Mouse (Mus musculus): ENCODE results near the gene Inca1.
A peak's percentile ranks its signal among the peaks of the same experiment; 100 is the strongest.

The Inca1 gene

GRCm38 (mm10) chr11:70653345-70654197, 46.4 kb downstream of the Inca1 start:
- DNase-seq (ENCODE audit: low read depth, low spot score): peak; percentile 42

DNA sequence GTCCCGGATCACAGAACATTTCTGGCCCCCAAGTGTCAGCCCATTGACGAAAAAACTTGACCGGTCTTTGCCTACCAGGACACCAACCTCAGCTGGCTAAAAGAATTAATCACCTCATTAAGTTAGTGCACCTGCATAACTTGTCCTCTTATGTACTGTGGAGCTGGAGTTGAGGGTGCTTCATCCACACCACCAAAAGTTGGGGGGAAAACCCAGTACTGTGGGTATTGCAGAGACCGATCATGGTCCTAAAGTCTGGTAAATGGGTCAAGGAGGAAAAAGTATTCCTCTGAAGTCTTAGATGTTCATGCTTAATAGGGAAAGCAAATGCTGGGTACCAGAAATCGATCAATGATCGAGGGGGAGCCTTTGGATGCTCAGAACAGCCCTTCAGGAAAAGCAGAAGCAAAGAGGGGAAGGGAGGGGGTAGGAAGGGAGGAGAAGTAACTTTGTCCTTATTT, 47.0 kb downstream of the Inca1 start:
- no peak for DNase-seq (ENCODE audit: low read depth, low spot score)

DNA sequence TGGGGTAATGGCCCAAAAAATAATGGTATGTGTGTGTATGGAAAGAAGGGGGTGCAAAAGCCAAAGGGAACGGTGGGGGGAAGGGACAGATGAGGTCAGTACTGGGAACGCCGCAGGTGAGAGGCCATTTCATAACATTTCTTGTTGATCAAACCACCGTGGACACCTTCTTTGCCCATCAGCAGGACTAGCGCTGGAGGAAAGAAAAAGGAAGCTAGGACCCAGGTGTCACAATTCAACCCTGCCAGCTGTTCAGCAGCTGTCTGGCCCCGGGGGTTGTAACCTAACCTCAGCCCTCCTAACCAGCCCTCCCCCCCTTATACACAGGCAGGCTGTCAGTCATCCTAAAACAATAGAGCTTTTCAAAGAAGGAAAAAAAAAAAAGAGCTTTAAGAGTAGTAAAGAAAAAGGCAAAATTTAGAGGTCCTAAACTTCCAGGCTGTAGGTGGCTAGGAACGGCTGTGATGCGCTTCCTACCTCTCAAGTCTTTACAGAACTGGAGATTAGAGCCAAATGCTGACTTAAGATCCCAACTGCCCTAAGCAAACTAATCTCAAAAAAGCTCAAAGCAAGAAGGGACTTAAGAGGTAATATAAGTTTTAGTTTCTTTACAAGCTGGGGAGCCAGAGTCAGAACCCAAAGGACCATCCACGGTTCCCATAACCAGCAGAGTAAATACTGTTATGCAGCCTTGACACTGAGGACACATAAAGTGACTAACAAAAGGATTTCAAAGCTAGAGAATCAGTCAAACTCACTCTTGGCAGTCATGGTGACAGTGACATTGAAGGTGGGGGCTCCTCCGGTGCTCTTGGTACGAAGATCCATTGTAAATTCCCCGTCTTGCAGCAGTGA, 47.7 kb downstream of the Inca1 start:
- no peak for DNase-seq (ENCODE audit: low read depth, low spot score)

- no peak for DNase-seq (ENCODE audit: low read depth, low spot score)
These were observed 48.6 kb downstream of the Inca1 start for GRCm38 (mm10) chr11:70651391-70651790.

GRCm38 (mm10) chr11:70650322-70651175, 49.4 kb downstream of the Inca1 start:
- no peak for DNase-seq (ENCODE audit: low read depth, low spot score)

DNA sequence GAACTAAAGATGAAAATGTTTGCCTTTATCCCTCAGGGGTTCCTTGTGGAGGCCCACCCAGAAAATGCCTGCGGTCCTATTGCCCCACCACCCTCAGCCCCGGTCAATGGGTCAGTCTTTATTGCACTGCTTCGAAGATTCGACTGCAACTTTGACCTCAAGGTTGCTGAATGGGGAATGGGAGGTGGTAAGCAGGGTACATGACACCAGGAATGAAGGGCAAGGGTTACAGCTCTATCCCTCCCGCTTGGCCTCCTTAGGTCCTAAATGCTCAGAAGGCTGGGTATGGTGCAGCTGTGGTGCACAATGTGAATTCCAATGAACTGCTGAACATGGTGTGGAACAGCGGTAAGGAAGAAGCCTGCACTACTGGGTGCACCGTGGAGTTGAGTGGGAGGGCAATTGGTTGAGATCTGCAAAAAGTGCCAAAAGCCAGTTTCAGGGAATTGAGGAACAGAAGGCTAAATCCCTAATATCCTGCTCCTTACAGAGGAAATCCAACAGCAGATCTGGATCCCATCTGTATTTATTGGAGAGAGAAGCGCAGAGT, 50.7 kb downstream of the Inca1 start:
- DNase-seq (ENCODE audit: low read depth, low spot score): no peak

GRCm38 (mm10) chr11:70648512-70648911, 51.4 kb downstream of the Inca1 start:
- no peak for DNase-seq (ENCODE audit: low read depth, low spot score)

DNA sequence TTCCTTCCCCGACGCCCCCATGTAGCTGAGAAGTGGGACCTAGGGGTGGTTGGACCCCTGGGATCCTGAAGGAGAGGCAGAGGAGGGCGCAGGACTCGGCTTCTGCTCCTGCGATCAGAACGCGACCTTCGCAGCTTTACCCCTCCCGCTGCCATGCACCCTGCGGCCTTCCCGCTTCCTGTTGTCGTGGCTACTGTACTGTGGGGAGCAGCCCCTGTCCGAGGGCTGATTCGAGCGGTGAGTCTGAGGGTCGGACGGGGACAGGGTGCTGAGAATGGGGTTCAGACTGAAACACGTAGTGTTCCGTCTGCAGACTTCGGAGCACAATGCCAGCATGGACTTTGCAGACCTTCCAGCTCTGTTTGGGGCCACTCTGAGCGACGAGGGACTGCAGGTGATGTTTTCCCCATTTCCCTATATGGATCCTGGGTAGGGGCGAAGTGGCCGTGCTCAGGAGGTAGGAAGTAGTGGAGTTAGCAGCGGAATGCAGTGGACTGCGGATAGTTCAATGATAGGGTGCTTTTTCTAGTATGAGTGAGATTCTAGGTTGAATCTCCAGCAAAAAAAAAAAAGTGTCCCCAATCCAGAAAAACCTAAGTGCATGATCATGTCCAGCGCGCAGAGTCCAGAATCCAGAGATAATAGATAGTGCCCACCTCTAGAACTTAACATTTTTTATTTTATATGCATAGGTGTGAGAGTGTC, 52.1 kb downstream of the Inca1 start:
- no peak for DNase-seq (ENCODE audit: low read depth, low spot score)

- DNase-seq (ENCODE audit: low read depth, low spot score): peak; percentile 99
These were observed 53.0 kb downstream of the Inca1 start, which contains the start of the genes Rnf167 and Slc25a11 for GRCm38 (mm10) chr11:70646691-70647650. TSS of gene Rnf167 (plus strand) at chr11:70647235. TSS of gene Slc25a11 (minus strand) at chr11:70647479.

DNA sequence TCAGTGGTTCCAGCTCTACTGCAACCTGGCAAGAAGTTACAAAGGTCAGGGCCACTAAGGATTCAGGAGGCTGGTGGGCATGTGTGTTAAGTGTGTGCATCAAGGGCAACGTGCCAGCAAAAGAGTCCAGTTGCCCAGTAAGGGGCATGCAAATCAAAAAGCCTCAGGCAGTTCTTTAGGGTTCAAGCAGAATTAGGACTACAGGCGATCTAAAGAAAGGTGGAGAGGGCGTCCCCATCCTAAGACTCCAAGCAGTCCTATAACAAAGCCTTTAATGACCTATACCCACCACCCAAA, 53.7 kb downstream of the Inca1 start:
- DNase-seq (ENCODE audit: low read depth, low spot score): no peak

DNA sequence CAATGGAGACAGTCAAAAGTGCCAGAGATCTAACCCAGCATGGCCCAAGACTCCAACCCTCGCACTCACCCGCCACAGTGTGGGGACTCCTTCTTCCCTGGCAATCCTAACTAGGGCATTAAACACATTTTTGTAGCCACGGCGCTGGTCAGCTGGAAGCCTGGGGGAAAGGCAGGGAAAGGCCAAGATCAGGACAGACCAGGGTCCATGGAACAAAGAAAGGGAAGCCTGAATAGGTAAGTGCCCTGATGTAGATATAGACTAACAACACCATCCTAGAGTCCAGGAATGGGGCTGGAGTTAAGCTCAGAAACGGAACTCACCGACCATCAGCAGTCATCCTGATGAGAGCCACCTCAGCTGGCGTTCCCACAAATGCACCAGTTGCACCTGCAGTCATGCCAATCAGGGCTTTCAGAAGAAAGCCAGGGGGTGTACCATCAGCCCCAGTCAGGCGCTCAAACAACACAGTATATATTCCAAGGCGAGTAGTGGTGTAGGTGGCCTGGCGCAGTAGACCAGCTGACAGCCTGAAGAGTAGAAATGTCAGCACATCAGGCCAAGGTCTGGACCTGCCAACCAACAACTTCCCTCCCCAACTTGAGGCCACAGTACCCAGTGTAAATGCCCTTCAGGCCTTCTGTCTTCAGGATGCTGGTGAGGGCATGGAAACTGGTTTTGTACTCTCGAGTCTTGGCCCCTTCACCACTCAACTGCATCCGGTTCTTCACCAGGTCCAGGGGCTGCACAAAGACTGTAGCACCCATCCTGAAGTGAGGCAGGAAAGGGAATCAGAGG, 54.3 kb downstream of the Inca1 start:
- DNase-seq (ENCODE audit: low read depth, low spot score): no peak

DNA sequence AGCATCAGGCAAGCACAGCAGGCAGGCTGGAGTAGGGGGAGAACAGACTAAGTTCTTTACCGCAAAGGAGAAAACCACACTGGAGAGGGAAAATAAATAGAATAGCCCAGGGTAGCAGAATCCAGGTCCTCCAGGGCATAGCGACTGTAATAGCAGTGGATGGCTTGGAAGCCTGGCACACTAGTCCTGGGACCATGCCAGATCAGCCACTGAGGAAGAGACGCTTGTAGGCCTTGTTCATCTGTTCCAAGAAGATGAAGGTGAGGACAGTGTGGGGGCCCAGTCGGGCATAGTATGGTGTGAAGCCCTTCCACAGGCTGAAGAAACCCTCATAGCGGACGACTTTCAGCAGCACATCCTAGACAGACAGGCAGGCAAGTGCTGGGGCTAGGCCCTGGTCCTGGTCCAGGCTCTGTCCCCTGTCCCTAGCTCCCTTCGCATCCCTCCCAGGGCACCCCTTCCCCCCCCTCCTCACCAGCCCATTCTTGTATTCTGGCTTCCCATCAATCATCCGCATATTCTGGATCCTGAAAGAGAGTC, 55.3 kb downstream of the Inca1 start:
- no peak for DNase-seq (ENCODE audit: low read depth, low spot score)

GRCm38 (mm10) chr11:70643051-70643450, 56.9 kb downstream of the Inca1 start:
- no peak for DNase-seq (ENCODE audit: low read depth, low spot score)

- DNase-seq (ENCODE audit: low read depth, low spot score): no peak
These were observed 58.7 kb downstream of the Inca1 start for GRCm38 (mm10) chr11:70641241-70641640.

DNA sequence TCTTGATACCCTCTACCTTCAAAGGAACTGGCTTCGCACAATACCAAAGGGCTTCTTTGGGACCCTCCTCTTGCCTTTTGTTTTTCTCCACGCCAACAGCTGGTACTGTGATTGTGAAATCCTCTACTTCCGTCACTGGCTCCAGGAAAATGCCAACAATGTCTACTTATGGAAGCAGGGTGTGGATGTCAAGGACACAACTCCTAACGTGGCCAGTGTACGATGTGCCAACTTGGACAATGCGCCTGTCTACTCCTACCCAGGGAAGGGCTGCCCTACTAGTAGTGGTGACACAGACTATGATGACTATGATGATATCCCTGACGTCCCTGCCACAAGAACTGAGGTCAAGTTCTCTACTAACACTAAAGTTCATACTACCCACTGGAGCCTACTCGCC, 60.0 kb downstream of the Inca1 start:
- DNase-seq (ENCODE audit: low read depth, low spot score): no peak

DNA sequence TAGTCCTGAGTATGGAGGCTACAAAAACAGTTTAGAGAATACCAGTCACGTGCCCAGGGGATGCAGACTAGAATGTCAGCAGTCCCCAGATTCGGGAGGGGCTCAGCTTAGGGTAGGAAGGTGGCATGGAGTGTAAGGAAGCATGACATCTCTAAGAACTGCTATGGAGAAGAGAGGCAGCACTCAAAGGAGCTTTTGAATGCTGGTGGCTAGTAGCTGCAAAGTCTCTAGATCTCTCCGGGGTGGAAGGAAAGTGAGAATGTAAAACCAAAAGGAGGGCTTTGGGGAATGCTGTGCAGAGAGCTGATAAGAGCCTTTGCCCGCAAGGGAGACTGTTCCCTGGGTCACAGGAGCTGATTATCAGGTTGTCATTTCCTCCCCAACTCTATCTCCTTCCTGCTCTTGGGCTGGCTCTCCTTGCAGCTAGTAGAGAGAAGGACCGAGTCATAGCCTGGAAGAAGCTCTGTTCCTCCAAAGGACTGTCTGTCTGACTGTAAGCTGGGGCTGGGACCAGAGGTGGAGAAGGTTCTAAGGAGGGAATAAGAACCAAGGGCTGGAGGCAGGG, 61.2 kb downstream of the Inca1 start, which contains the start of gene Gp1ba:
Gp1ba (plus strand) TSS at position 409 of the 565 bp plus-strand sequence.
- no peak for DNase-seq (ENCODE audit: low read depth, low spot score)

Measured in WW6 (cell line).